Mouse (Mus musculus): ENCODE results near the gene Frs3.

The Frs3 gene

GRCm38 (mm10) chr17:47730633-47731575, 42.1 kb downstream of the Frs3 start:
- DNase-seq (ENCODE audit: low read depth in 2 of 2, low spot score in 2 of 2) = no peak

GRCm38 (mm10) chr17:47735553-47736100, 46.8 kb downstream of the Frs3 start:
- DNase-seq (ENCODE audit: low read depth in 2 of 2, low spot score in 2 of 2) = no peak

GRCm38 (mm10) chr17:47736856-47737255, 48.0 kb downstream of the Frs3 start, which contains the start of gene Tfeb:
Gene Tfeb, plus strand, starts transcription at chr17:47737030.
- peak; percentile 96 to 97 for DNase-seq (ENCODE audit: low read depth in 2 of 2, low spot score in 2 of 2)

GRCm38 (mm10) chr17:47737271-47738065, 48.6 kb downstream of the Frs3 start:
- DNase-seq (ENCODE audit: low read depth in 2 of 2, low spot score in 2 of 2) = peak; percentile 29 to 45

GRCm38 (mm10) chr17:47738066-47738878, 49.4 kb downstream of the Frs3 start:
- peak; percentile 21 to 37 for DNase-seq (ENCODE audit: low read depth in 2 of 2, low spot score in 2 of 2)

- peak in 1 of 2 experiments; percentile 33 for DNase-seq (ENCODE audit: low read depth in 2 of 2, low spot score in 2 of 2)
These were observed 50.3 kb downstream of the Frs3 start for GRCm38 (mm10) chr17:47738879-47739798.

- DNase-seq (ENCODE audit: low read depth in 2 of 2, low spot score in 2 of 2) = no peak
These were observed 51.4 kb downstream of the Frs3 start for GRCm38 (mm10) chr17:47740186-47740585.

- DNase-seq (ENCODE audit: low read depth in 2 of 2, low spot score in 2 of 2) = peak in 1 of 2 experiments; percentile 41
These were observed 54.3 kb downstream of the Frs3 start for GRCm38 (mm10) chr17:47742991-47743734.

- DNase-seq (ENCODE audit: low read depth in 2 of 2, low spot score in 2 of 2) = no peak
These were observed 55.3 kb downstream of the Frs3 start for GRCm38 (mm10) chr17:47744086-47744485.

- peak in 1 of 2 experiments; percentile 38 for DNase-seq (ENCODE audit: low read depth in 2 of 2, low spot score in 2 of 2)
These were observed 56.0 kb downstream of the Frs3 start for GRCm38 (mm10) chr17:47744746-47745368.

- no peak for DNase-seq (ENCODE audit: low read depth in 2 of 2, low spot score in 2 of 2)
These were observed 60.1 kb downstream of the Frs3 start for GRCm38 (mm10) chr17:47748791-47749553.

GRCm38 (mm10) chr17:47749626-47750025, 60.8 kb downstream of the Frs3 start:
- no peak for DNase-seq (ENCODE audit: low read depth in 2 of 2, low spot score in 2 of 2)

- DNase-seq (ENCODE audit: low read depth in 2 of 2, low spot score in 2 of 2) = no peak
These were observed 61.3 kb downstream of the Frs3 start for GRCm38 (mm10) chr17:47750101-47750500.

- DNase-seq (ENCODE audit: low read depth in 2 of 2, low spot score in 2 of 2) = no peak
These were observed 63.0 kb downstream of the Frs3 start for GRCm38 (mm10) chr17:47751811-47752210.

GRCm38 (mm10) chr17:47753130-47753775, 64.4 kb downstream of the Frs3 start:
- no peak for DNase-seq (ENCODE audit: low read depth in 2 of 2, low spot score in 2 of 2)

All from CD8-positive naive resting alpha-beta T cell, adult 2 months (primary cell).